Mouse (Mus musculus) liver, embryonic 12.5 days (tissue): ENCODE results near the gene Disc1. TPM values are rescaled to one million over a fixed set of nuclear protein-coding genes. Genes with fewer than 3 reads are reported as not detected.

Experiments used
- ATAC-seq: fragments of 200-750 bp; cut with Nextera tagmentation; 2 replicates; pipeline ENCODE4 v1.8.0; 2017; ENCODE audit warnings: moderate number of reproducible peaks, mild to moderate bottlenecking, moderate library complexity
- H3K27ac ChIP-seq: fragments of 300-500 bp; sonication (generic); 2 replicates; pipeline ENCODE4 v1.5.1; 2016; ENCODE audit warnings: mild to moderate bottlenecking
- H3K27me3 ChIP-seq: fragments of 300-500 bp; sonication (generic); replicated peaks from 2 replicates; pipeline ENCODE4 v1.6.1; 2016; ENCODE audit warnings: mild to moderate bottlenecking, moderate library complexity
- H3K36me3 ChIP-seq: fragments of 300-500 bp; sonication (generic); 2 replicates; pipeline ENCODE4 v1.6.1; 2016; ENCODE audit warnings: mild to moderate bottlenecking, moderate library complexity
- H3K4me1 ChIP-seq: fragments of 300-500 bp; sonication (generic); 2 replicates; pipeline ENCODE4 v1.6.1; 2016
- H3K4me2 ChIP-seq: fragments of 300-500 bp; sonication (generic); 2 replicates; pipeline ENCODE4 v1.6.1; 2016; ENCODE audit warnings: mild to moderate bottlenecking, moderate library complexity
- H3K4me3 ChIP-seq: fragments of 300-500 bp; sonication (generic); 2 replicates; pipeline ENCODE4 v1.5.1; 2016; ENCODE audit warnings: mild to moderate bottlenecking, moderate library complexity
- H3K9ac ChIP-seq: fragments of 300-500 bp; sonication (generic); 2 replicates; pipeline ENCODE4 v1.6.1; 2016; ENCODE audit warnings: mild to moderate bottlenecking, moderate library complexity
- H3K9me3 ChIP-seq: fragments of 300-500 bp; sonication (generic); replicated peaks from 2 replicates; pipeline ENCODE4 v1.6.1; 2016; ENCODE audit warnings: mild to moderate bottlenecking, moderate library complexity
- WGBS: fragments of 180-500 bp; shearing (Covaris S2); methylation state at CpG from one replicate; pipeline ENCODE4 v1.1.7; 2016; ENCODE audit not compliant: insufficient replicate concordance; 5-methylcytosine and 5-hydroxymethylcytosine counted together
- polyA plus RNA-seq: library from polyadenylated mRNA; unstranded; fragments of >200 nt; fragmentation: Nextera tagmentation; extraction: Ambion mirVana; gene quantifications from 2 replicates; pipeline ENCODE4 v1.2.1, GENCODE M21; 2016

Disc1 gene
- polyA plus RNA-seq, 1 experiment from 2014 or later: 0.56 TPM

- H3K36me3 ChIP-seq: no peaks in the 10 kb centered on the region
- no peak overlapping the region for H3K9ac ChIP-seq
- H3K9me3 ChIP-seq: no peaks in the 10 kb centered on the region
- WGBS: 63% methylated on average over 4 of the region's 4 CpGs
- H3K4me1 ChIP-seq: 0 out of 2 replicates have a peak, but pooled peaks cover 6% of the 10 kb centered on the region
- no peak overlapping the region for H3K4me3 ChIP-seq
- H3K4me2 ChIP-seq: no peak overlapping the region
- no peak overlapping the region for H3K27ac ChIP-seq
- no peaks in the 10 kb centered on the region for H3K27me3 ChIP-seq
- no peak for ATAC-seq
Observed at GRCm38 (mm10) chr8:125218669-125219068, 164.7 kb downstream of the Disc1 start.

GRCm38 (mm10) chr8:125220608-125221007, 166.6 kb downstream of the Disc1 start:
- H3K36me3 ChIP-seq: no peaks in the 10 kb centered on the region
- no peak overlapping the region for H3K4me2 ChIP-seq
- no peak overlapping the region for H3K4me3 ChIP-seq
- H3K4me1 ChIP-seq: peaks cover 12% of the 10 kb centered on the region; the same call in 1 of the 2 replicates
- H3K27me3 ChIP-seq: no peaks in the 10 kb centered on the region
- no peak overlapping the region for H3K27ac ChIP-seq
- H3K9ac ChIP-seq: no peak overlapping the region
- ATAC-seq: no peak
- WGBS: 62% methylated on average over 5 of the region's 5 CpGs
- no peaks in the 10 kb centered on the region for H3K9me3 ChIP-seq

DNA sequence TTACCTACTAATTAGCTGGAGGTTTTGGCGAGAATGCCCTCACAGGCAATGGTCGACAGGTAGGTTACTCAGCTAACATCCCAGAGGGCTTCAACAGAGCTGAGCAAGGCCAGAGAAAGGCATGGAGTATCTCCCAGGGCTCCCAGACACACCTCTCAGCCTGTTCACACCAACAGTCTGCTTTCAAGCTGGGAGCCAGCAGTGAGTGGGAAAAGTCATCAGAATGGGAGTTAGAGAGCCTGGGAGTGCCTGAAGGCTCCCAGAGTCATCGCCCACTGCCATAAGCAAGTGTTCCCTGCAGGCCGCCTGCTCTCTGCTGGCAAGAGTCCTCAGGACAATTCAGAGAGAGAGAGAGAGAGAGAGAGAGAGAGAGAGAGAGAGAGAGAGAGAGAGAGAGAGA, 167.1 kb downstream of the Disc1 start:
- Histone ChIP-seq H3K4me3 (no peak overlapping the region), H3K9me3 (no peaks in the 10 kb centered on the region), H3K9ac (no peak overlapping the region), H3K27me3 (no peaks in the 10 kb centered on the region), H3K4me2 (no peak overlapping the region), H3K36me3 (no peaks in the 10 kb centered on the region), H3K4me1 (peaks cover 12% of the 10 kb centered on the region; the same call in 1 of the 2 replicates), H3K27ac (no peak overlapping the region)
- no peak for ATAC-seq
- 62% methylated on average over 4 of the region's 4 CpGs for WGBS

DNA sequence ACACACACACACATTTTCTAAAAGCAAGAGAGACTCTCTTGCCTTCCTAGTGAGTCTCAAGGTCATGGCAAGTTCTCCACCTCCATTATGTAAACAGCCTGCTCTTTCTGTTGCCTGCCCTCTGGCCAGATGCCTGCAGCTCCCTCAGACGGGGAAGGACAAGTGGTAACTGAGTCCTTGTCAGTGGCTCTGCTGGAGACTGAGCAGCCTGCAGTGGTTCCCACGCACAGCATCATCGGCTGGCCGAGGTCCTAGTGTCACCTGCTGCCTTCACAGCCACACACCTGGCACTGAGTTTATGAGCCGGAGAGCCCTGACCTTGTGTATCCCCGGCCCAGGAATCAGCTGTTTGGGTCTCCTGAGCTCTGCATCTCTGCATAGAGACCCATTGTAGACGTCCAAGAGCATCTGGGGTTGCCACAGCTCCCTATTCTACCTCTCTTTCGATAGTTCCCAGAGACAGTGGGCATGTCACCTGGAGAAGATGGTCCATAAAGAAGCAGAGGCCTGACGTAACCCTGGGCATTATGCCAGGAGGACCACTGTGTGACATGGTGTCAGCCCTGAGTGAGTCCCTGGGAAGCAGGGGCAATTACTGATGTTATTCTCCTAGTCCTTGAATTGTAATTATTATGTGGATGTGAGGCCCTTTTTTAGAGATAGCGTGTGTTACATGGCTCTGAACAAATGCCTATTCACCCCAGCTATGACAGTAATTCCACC, 169.2 kb downstream of the Disc1 start:
- ATAC-seq: no peak
- 60% methylated on average over 10 of the region's 10 CpGs for WGBS
- H3K27me3 ChIP-seq: no peaks in the 10 kb centered on the region

DNA sequence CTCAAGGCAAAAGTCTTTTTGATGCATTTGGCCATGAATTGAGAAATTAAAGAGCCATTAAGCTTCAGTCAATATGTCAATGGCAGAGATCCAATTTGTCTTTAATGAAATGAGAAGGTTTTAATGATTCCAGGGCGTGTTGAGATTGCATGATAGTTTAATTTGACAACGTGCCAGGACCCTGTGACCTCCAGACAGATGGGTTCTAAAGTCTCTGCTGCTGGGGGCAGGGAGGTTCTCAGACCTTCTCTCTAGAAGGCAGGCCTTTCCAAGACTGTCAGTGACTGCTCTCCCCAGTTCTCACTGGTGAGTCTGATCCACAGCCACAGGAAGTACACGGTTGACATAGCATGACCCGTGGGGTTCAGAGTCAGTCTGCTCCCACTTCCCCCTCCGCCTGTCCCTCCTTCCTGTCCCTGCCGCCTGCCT, 170.3 kb downstream of the Disc1 start:
- Histone ChIP-seq H3K27me3 (no peaks in the 10 kb centered on the region), H3K4me2 (no peak overlapping the region), H3K4me1 (peaks cover 22% of the 10 kb centered on the region; the same call in 1 of the 2 replicates), H3K36me3 (no peaks in the 10 kb centered on the region), H3K27ac (no peak overlapping the region), H3K9me3 (no peaks in the 10 kb centered on the region), H3K9ac (no peak overlapping the region), H3K4me3 (no peak overlapping the region)
- WGBS: 39% methylated on average over 6 of the region's 6 CpGs
- ATAC-seq: no peak

More for the DNA sequence above, 169.2 kb downstream of the Disc1 start:
- H3K4me1 ChIP-seq: peaks cover 22% of the 10 kb centered on the region; the same call in 1 of the 2 replicates
- no peaks in the 10 kb centered on the region for H3K36me3 ChIP-seq
- H3K9ac ChIP-seq: no peak overlapping the region
- no peak overlapping the region for H3K4me2 ChIP-seq
- no peak overlapping the region for H3K4me3 ChIP-seq
- no peaks in the 10 kb centered on the region for H3K9me3 ChIP-seq
- no peak overlapping the region for H3K27ac ChIP-seq

DNA sequence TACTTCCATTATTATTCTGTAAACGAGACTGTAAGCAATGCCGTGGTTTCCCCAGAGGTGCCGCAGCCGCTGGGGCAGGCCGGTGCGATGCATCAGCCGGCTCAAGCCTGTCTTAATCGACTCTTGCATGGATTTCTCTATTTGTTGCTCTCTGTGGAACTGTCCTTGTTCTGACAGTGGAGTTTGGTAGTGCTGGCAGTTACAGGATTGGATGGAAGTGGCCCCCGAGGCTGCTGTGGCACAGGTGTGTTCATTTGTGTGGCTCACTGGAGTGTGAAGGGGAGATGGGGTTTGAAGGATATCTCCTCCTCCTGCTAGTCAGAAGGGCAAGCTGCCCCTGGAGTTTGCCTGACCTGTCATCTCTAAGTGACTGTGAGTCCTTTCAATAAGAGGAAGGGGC, 171.3 kb downstream of the Disc1 start:
- H3K9ac ChIP-seq: no peak overlapping the region
- peaks cover 22% of the 10 kb centered on the region; the same call in 1 of the 2 replicates for H3K4me1 ChIP-seq
- H3K4me2 ChIP-seq: no peak overlapping the region
- no peaks in the 10 kb centered on the region for H3K27me3 ChIP-seq
- 80% methylated on average over 9 of the region's 9 CpGs for WGBS
- no peak overlapping the region for H3K4me3 ChIP-seq
- no peak overlapping the region for H3K27ac ChIP-seq
- ATAC-seq: no peak
- no peaks in the 10 kb centered on the region for H3K9me3 ChIP-seq
- H3K36me3 ChIP-seq: no peaks in the 10 kb centered on the region

DNA sequence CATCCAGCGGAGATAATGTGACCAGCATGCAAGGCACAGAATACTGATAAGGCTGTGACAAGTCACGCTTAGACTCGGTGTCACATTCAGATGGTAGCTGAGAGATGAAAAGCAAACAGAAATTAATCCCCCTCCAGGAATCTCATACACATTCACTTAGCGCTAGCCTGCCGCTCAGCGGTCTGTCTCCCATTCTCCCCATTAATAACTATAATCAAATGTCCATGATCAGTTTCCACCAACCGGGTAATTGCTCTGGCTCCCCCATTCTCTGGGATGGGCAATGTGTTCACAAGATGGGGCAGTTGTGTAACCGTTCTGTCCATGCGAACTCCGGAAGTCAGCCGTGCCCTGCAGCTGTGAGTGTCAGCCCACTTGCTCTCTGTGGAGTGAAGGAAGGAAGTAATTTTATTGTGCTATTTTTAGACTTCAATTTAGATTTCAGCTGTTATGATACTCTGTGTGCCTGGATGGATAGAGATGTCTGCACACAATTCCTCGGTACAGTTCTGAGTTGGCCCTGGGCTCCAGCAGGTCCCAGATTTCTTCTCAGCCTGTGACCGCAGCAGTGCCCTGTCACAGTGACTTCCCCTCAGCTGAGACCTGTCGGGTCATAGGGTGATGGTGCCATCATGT, 173.1 kb downstream of the Disc1 start:
- Histone ChIP-seq H3K4me3 (no peak overlapping the region), H3K9ac (no peak overlapping the region), H3K4me2 (no peak overlapping the region), H3K27ac (no peak overlapping the region), H3K9me3 (no peaks in the 10 kb centered on the region), H3K27me3 (no peaks in the 10 kb centered on the region), H3K36me3 (no peaks in the 10 kb centered on the region), H3K4me1 (peaks cover 22% of the 10 kb centered on the region; the same call in 1 of the 2 replicates)
- ATAC-seq: no peak
- 58% methylated on average over 14 of the region's 14 CpGs for WGBS

GRCm38 (mm10) chr8:125230526-125231131, 176.6 kb downstream of the Disc1 start:
- H3K9me3 ChIP-seq: no peaks in the 10 kb centered on the region
- H3K36me3 ChIP-seq: no peaks in the 10 kb centered on the region
- no peak for ATAC-seq
- no peak overlapping the region for H3K4me2 ChIP-seq
- no peak overlapping the region for H3K9ac ChIP-seq
- 70% methylated on average over 5 of the region's 5 CpGs for WGBS
- H3K4me1 ChIP-seq: peaks cover 10% of the 10 kb centered on the region; the same call in 1 of the 2 replicates
- H3K27ac ChIP-seq: no peak overlapping the region
- H3K27me3 ChIP-seq: no peaks in the 10 kb centered on the region
- no peak overlapping the region for H3K4me3 ChIP-seq

DNA sequence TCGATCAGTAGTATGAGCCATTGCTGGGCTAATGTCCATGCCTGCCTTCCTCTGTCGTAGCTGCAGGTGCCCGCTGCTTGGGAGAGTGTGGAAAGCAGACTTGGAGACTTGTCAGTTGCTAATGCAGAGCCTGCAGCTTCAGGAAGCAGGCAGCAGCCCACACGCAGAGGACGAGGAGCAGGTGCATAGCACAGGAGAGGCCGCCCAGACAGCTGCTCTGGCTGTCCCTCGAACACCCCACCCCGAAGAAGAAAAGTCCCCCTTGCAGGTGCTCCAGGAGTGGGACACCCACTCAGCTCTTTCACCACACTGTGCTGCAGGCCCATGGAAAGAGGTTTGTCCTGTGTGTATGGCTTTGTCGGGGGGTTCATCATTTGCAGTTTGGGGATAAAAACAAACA, 178.7 kb downstream of the Disc1 start:
- H3K9ac ChIP-seq: no peak overlapping the region
- ATAC-seq: no peak
- H3K27me3 ChIP-seq: no peaks in the 10 kb centered on the region
- no peak overlapping the region for H3K4me2 ChIP-seq
- H3K4me1 ChIP-seq: no peaks in the 10 kb centered on the region
- H3K9me3 ChIP-seq: no peaks in the 10 kb centered on the region
- H3K4me3 ChIP-seq: no peak overlapping the region
- no peak overlapping the region for H3K27ac ChIP-seq
- 74% methylated on average over 9 of the region's 9 CpGs for WGBS
- no peaks in the 10 kb centered on the region for H3K36me3 ChIP-seq

DNA sequence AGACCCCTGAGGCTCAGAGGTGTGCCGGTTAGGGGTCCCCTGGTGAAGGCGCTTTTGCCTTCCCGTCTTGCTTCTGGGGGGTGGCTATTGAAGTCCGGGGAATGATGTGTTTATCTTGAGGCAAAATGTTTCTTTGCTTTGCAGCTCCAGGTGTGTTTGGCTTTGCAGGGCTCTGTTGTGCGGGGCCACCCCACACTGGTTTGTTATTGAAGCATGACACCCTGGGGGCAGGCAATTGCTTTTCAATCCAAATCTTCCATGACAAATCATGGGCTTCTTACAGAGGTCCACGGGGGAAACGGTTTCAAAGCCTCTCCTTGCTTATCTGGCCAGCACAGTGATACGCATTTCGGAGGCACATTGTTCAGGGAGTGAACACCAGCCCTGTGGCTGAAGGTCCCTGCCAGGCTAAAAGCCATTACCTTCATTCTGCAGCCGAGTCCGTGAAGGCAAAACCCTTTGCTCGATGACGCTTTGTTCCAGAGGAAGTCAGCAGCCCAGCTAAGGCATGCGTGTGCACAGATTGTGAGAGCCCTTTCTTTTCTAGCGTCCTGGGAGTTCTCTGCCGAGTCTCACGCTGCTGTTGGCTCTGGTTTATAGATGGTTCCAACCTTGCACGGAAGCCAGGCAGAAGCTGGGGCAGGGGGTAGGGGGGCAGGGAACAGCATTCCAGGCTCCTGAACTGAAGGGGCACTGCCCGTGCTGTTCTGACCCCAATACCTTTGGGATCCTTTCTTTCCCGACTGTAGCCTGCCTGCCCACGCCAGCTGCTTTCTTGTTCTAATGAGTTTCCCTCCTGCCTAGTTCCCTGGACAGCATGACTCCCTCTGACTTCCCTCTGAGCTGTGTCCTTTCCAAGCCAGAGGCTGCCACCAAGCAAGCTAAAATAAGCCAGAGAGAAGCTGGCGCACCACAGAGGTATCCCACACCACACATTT, 182.2 kb downstream of the Disc1 start:
- 52% methylated on average over 22 of the region's 22 CpGs for WGBS
- Histone ChIP-seq H3K4me3 (no peak overlapping the region), H3K27me3 (no peaks in the 10 kb centered on the region), H3K9ac (no peak overlapping the region), H3K27ac (no peak overlapping the region), H3K4me1 (no peaks in the 10 kb centered on the region), H3K36me3 (no peaks in the 10 kb centered on the region), H3K9me3 (no peaks in the 10 kb centered on the region), H3K4me2 (peak overlapping the region; percentile 25; the same call in 1 of the 2 replicates)
- no peak for ATAC-seq

- no peaks in the 10 kb centered on the region for H3K9me3 ChIP-seq
- no peaks in the 10 kb centered on the region for H3K4me1 ChIP-seq
- WGBS: 35% methylated on average over 4 of the region's 4 CpGs
- H3K36me3 ChIP-seq: no peaks in the 10 kb centered on the region
- ATAC-seq: no peak
- no peak overlapping the region for H3K4me3 ChIP-seq
- H3K27me3 ChIP-seq: 0 out of 2 replicates have a peak, but pooled peaks cover 4% of the 10 kb centered on the region
- H3K27ac ChIP-seq: no peak overlapping the region
- no peak overlapping the region for H3K9ac ChIP-seq
- H3K4me2 ChIP-seq: no peak overlapping the region
Observed at GRCm38 (mm10) chr8:125240763-125241162, 186.8 kb downstream of the Disc1 start.
